Mouse (Mus musculus): ENCODE results near the gene Gfod2. TPM values are rescaled to one million over a fixed set of nuclear protein-coding genes. Genes with fewer than 3 reads are reported as not detected.

The Gfod2 gene
- polyA plus RNA-seq, 1 experiment = 2.0 TPM

DNA sequence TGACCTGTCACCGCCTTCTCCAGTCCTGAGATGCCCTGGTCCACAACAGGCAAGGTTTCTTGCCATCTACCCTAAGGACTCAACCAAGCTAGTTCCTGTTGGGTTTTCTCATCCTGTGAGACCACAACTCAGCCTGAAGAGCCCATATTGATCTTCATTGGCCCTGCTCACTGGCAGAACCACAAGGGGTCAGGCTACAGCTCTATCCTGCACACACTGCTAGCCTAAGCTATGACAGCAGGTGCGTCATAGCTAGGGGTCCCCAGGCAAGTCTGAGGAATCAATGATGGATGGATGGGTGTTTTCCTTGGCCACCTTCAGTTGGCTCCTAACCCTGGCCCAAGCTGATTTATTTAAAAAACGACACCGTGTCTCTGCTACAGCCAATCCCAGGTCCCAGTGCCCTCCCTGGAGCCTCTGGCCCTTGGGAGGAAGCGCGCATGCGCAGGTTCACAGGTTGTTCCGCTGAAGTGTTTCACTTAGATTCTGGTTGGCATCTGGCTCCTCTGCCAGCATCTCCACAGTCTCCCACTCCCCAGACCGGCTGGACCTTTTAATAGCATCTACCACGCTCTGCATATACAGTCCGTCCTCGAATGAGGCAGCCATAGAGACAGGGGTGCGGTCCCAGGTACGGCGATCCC lies 42.0 kb downstream of the Gfod2 start:
- 93% methylated on average over 15 of the region's 15 CpGs for WGBS
- no peaks in the 10 kb centered on the region; the same call in 1 of the 2 replicates for H3K4me1 ChIP-seq (ENCODE audit: control insufficient read depth, insufficient read depth, low read length)
- no peak overlapping the region for H3K4me3 ChIP-seq (replicated peaks; ENCODE audit: control insufficient read depth, low read depth, low read length)
- H3K27ac ChIP-seq (ENCODE audit: control insufficient read depth, insufficient read depth, low read depth, low read length, poor library complexity) = no peak overlapping the region
- TF ChIP-seq CTCF (IDR thresholded peaks at IDR 0.05; ENCODE audit: control insufficient read depth, insufficient read depth, low read length) (no peak), POLR2A (IDR thresholded peaks at IDR 0.05; ENCODE audit: borderline replicate concordance, control insufficient read depth, low read depth, low read length) (no peak)

DNA sequence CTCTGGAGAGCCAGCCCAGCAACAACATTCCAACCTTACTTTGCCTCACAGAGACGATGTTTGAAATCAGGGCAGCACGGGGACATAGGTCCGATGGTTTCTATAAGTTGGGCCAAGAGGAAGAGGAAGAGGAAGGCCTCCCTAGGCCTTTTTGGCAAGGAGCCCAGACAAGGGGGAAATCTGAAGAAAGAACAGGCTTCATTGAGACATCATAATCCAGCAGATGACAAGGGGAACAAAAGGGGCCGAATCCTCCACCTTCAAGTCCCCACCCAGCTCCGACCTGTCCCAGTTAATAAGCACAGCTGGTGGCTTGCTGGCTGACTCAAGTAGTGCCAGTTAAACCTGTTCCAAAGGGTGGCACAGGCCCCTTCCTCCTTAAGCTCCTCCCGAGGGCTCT lies 43.4 kb downstream of the Gfod2 start:
- WGBS = 12% methylated on average over 6 of the region's 6 CpGs
- TF ChIP-seq POLR2A (IDR thresholded peaks at IDR 0.05; ENCODE audit: borderline replicate concordance, control insufficient read depth, low read depth, low read length) (no peak), CTCF (IDR thresholded peaks at IDR 0.05; ENCODE audit: control insufficient read depth, insufficient read depth, low read length) (no peak)
- H3K27ac ChIP-seq (ENCODE audit: control insufficient read depth, insufficient read depth, low read depth, low read length, poor library complexity) = peak overlapping the region; percentile 32
- no peaks in the 10 kb centered on the region; the same call in 1 of the 2 replicates for H3K4me1 ChIP-seq (ENCODE audit: control insufficient read depth, insufficient read depth, low read length)
- no peak overlapping the region for H3K4me3 ChIP-seq (replicated peaks; ENCODE audit: control insufficient read depth, low read depth, low read length)

DNA sequence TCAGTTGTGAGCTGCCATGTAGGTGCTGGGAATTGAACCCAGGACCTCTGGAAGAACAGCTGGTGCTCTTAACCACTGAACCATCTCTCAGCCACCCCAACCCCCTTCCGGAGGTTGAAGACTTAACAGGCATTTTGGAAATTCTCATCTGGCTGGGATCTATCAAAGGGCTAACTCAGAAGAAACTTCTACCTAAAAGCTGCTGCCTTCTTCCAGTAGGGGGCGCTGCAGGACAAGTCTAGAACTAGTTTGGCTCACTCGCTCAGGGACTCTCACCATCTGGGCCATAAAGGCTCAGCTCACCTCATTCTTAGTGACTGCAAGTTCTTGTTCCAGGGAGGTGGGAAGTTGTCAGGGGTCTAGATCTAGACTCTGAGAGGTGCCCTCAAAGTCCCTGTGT lies 44.3 kb downstream of the Gfod2 start:
- WGBS = 2% methylated on average over 3 of the region's 3 CpGs
- Histone ChIP-seq H3K27ac (ENCODE audit: control insufficient read depth, insufficient read depth, low read depth, low read length, poor library complexity) (no peak overlapping the region), H3K4me1 (ENCODE audit: control insufficient read depth, insufficient read depth, low read length) (no peaks in the 10 kb centered on the region; the same call in 1 of the 2 replicates), H3K4me3 (replicated peaks; ENCODE audit: control insufficient read depth, low read depth, low read length) (no peak overlapping the region)
- TF ChIP-seq CTCF (IDR thresholded peaks at IDR 0.05; ENCODE audit: control insufficient read depth, insufficient read depth, low read length) (peak; percentile 92), POLR2A (IDR thresholded peaks at IDR 0.05; ENCODE audit: borderline replicate concordance, control insufficient read depth, low read depth, low read length) (no peak)

GRCm38 (mm10) chr8:105712286-105712685 lies 46.2 kb downstream of the Gfod2 start:
- 72% methylated on average over 3 of the region's 3 CpGs for WGBS
- no peak for TF ChIP-seq POLR2A (IDR thresholded peaks at IDR 0.05; ENCODE audit: borderline replicate concordance, control insufficient read depth, low read depth, low read length)
- no peak for TF ChIP-seq CTCF (IDR thresholded peaks at IDR 0.05; ENCODE audit: control insufficient read depth, insufficient read depth, low read length)
- Histone ChIP-seq H3K27ac (ENCODE audit: control insufficient read depth, insufficient read depth, low read depth, low read length, poor library complexity) (no peak overlapping the region), H3K4me1 (ENCODE audit: control insufficient read depth, insufficient read depth, low read length) (peaks cover 3% of the 10 kb centered on the region; the same call in 1 of the 2 replicates), H3K4me3 (replicated peaks; ENCODE audit: control insufficient read depth, low read depth, low read length) (no peak overlapping the region)

GRCm38 (mm10) chr8:105709317-105709716 lies 49.1 kb downstream of the Gfod2 start:
- H3K4me3 ChIP-seq (replicated peaks; ENCODE audit: control insufficient read depth, low read depth, low read length) = no peak overlapping the region
- 85% methylated on average over 13 of the region's 14 CpGs for WGBS
- H3K27ac ChIP-seq (ENCODE audit: control insufficient read depth, insufficient read depth, low read depth, low read length, poor library complexity) = no peak overlapping the region
- peaks cover 5% of the 10 kb centered on the region; the same call in 1 of the 2 replicates for H3K4me1 ChIP-seq (ENCODE audit: control insufficient read depth, insufficient read depth, low read length)
- TF ChIP-seq POLR2A (IDR thresholded peaks at IDR 0.05; ENCODE audit: borderline replicate concordance, control insufficient read depth, low read depth, low read length) = no peak
- no peak for TF ChIP-seq CTCF (IDR thresholded peaks at IDR 0.05; ENCODE audit: control insufficient read depth, insufficient read depth, low read length)

GRCm38 (mm10) chr8:105708675-105709074 lies 49.8 kb downstream of the Gfod2 start:
- Histone ChIP-seq H3K4me1 (ENCODE audit: control insufficient read depth, insufficient read depth, low read length) (peaks cover 5% of the 10 kb centered on the region; the same call in 1 of the 2 replicates), H3K27ac (ENCODE audit: control insufficient read depth, insufficient read depth, low read depth, low read length, poor library complexity) (no peak overlapping the region), H3K4me3 (replicated peaks; ENCODE audit: control insufficient read depth, low read depth, low read length) (no peak overlapping the region)
- TF ChIP-seq POLR2A (IDR thresholded peaks at IDR 0.05; ENCODE audit: borderline replicate concordance, control insufficient read depth, low read depth, low read length) (no peak), CTCF (IDR thresholded peaks at IDR 0.05; ENCODE audit: control insufficient read depth, insufficient read depth, low read length) (no peak)
- 89% methylated on average over 8 of the region's 8 CpGs for WGBS

DNA sequence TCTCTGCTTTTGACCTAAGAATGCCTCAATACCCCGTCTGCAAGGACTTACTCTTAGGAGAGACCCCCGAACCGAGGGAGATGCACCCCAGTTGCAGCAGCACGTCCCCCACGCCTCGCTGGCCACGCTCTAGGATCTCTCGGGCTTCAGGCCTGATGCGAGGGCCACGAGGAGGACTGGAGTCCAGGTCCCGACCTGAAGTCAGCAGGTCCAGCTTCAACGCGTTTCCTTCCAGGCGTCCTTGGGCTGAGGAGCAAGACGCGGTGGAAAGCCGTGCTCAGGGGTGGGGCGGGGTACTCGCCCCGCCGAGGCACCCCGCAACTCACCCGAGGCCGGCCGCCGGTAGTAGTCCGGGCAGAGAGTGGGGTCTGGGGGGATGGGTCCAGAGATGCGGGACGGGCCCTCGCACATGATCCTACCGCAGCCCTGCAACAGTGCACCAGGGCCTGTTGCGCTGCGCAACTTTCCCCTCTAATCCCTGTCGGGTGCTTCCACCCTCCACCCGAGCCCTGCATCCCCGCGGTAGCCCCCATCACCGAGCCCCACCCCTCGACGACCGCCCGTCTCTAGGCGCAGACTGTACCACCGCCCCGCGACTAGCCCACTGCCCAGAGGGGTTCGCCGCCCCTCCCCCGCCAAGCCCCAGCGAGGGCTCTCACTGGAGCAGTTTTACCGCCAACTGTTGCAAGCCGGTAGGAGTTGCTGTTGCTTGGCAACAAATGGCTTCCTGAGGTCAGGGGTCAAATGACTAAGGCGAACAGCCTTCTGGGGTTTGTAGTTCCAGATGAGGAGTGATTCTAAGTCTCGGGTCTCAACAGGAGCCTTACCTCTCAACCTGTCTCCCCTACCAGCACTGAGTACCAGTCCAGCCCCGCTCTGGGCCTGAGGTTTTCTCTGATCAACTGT lies 50.7 kb downstream of the Gfod2 start, which contains the start of the genes 4933405L10Rik and Enkd1:
TSS of gene 4933405L10Rik (plus strand) at position 158 of the 906 bp plus-strand sequence.
TSS of gene Enkd1 (minus strand) at position 713 of the 906 bp plus-strand sequence.
- peaks cover 5% of the 10 kb centered on the region; the same call in 1 of the 2 replicates for H3K4me1 ChIP-seq (ENCODE audit: control insufficient read depth, insufficient read depth, low read length)
- TF ChIP-seq POLR2A (IDR thresholded peaks at IDR 0.05; ENCODE audit: borderline replicate concordance, control insufficient read depth, low read depth, low read length) (no peak), CTCF (IDR thresholded peaks at IDR 0.05; ENCODE audit: control insufficient read depth, insufficient read depth, low read length) (no peak)
- 1% methylated on average over 55 of the region's 55 CpGs for WGBS
- H3K27ac ChIP-seq (ENCODE audit: control insufficient read depth, insufficient read depth, low read depth, low read length, poor library complexity) = no peak within 1 kb of the TSS
- peak within 1 kb of the TSS; percentile 67 for H3K4me3 ChIP-seq (replicated peaks; ENCODE audit: control insufficient read depth, low read depth, low read length)

GRCm38 (mm10) chr8:105706426-105706825 lies 52.0 kb downstream of the Gfod2 start:
- TF ChIP-seq POLR2A (IDR thresholded peaks at IDR 0.05; ENCODE audit: borderline replicate concordance, control insufficient read depth, low read depth, low read length) (no peak), CTCF (IDR thresholded peaks at IDR 0.05; ENCODE audit: control insufficient read depth, insufficient read depth, low read length) (no peak)
- Histone ChIP-seq H3K4me3 (replicated peaks; ENCODE audit: control insufficient read depth, low read depth, low read length) (no peak overlapping the region), H3K27ac (ENCODE audit: control insufficient read depth, insufficient read depth, low read depth, low read length, poor library complexity) (no peak overlapping the region), H3K4me1 (ENCODE audit: control insufficient read depth, insufficient read depth, low read length) (peaks cover 7% of the 10 kb centered on the region; the same call in 1 of the 2 replicates)
- 86% methylated on average over 12 of the region's 12 CpGs for WGBS

Data from bone marrow, adult 2 months (tissue).